Mouse (Mus musculus) kidney, adult 9 months (tissue): ENCODE results near the gene Slc4a4.
"Not testable (repeated sequence)": the region's sequence is repeated elsewhere in the genome, so short reads cannot be mapped to it uniquely, and the experiment has no call there.

Experiments
- DNase-seq: peaks from one replicate; pipeline ENCODE4 v3.0.0; 2022

Slc4a4 gene

GRCm38 (mm10) chr5:89096371-89096770 is 209.8 kb downstream of the Slc4a4 start:
- peak; percentile 73 for DNase-seq

GRCm38 (mm10) chr5:89097291-89097690 is 210.7 kb downstream of the Slc4a4 start:
- DNase-seq: no peak

- DNase-seq: no peak
Measured at GRCm38 (mm10) chr5:89098121-89098520, 211.5 kb downstream of the Slc4a4 start.

- no peak for DNase-seq
Measured at GRCm38 (mm10) chr5:89099886-89100285, 213.3 kb downstream of the Slc4a4 start.

GRCm38 (mm10) chr5:89102560-89102959 is 215.9 kb downstream of the Slc4a4 start:
- DNase-seq: no peak

- no peak for DNase-seq
Measured at GRCm38 (mm10) chr5:89105346-89105745, 218.7 kb downstream of the Slc4a4 start.

- DNase-seq: no peak
Measured at GRCm38 (mm10) chr5:89106217-89106616, 219.6 kb downstream of the Slc4a4 start.

GRCm38 (mm10) chr5:89108809-89109208 is 222.2 kb downstream of the Slc4a4 start:
- DNase-seq: no peak

- no peak for DNase-seq
Measured at GRCm38 (mm10) chr5:89109832-89110231, 223.2 kb downstream of the Slc4a4 start.

- DNase-seq: not testable (repeated sequence)
Measured at GRCm38 (mm10) chr5:89111987-89112386, 225.4 kb downstream of the Slc4a4 start.

GRCm38 (mm10) chr5:89120881-89121280 is 234.3 kb downstream of the Slc4a4 start:
- no peak for DNase-seq

- DNase-seq: peak; percentile 72
Measured at GRCm38 (mm10) chr5:89123270-89123903, 236.8 kb downstream of the Slc4a4 start.

GRCm38 (mm10) chr5:89128210-89128609 is 241.6 kb downstream of the Slc4a4 start:
- no peak for DNase-seq

GRCm38 (mm10) chr5:89135776-89136175 is 249.2 kb downstream of the Slc4a4 start:
- DNase-seq: no peak

- DNase-seq: no peak
Measured at GRCm38 (mm10) chr5:89140070-89140469, 253.5 kb downstream of the Slc4a4 start.

- no peak for DNase-seq
Measured at GRCm38 (mm10) chr5:89141761-89142160, 255.1 kb downstream of the Slc4a4 start.

- no peak for DNase-seq
Measured at GRCm38 (mm10) chr5:89146276-89146675, 259.7 kb downstream of the Slc4a4 start.

GRCm38 (mm10) chr5:89147282-89147790 is 260.7 kb downstream of the Slc4a4 start:
- no peak for DNase-seq

GRCm38 (mm10) chr5:89149436-89150040 is 262.9 kb downstream of the Slc4a4 start:
- DNase-seq: no peak

- DNase-seq: no peak
Measured at GRCm38 (mm10) chr5:89151076-89151475, 264.5 kb downstream of the Slc4a4 start.

- no peak for DNase-seq
Measured at GRCm38 (mm10) chr5:89171025-89171718, 284.6 kb downstream of the Slc4a4 start.

GRCm38 (mm10) chr5:89190063-89190462 is 303.4 kb downstream of the Slc4a4 start:
- no peak for DNase-seq

- no peak for DNase-seq
Measured at GRCm38 (mm10) chr5:89194654-89195053, 308.0 kb downstream of the Slc4a4 start.

- no peak for DNase-seq
Measured at GRCm38 (mm10) chr5:89198501-89198900, 311.9 kb downstream of the Slc4a4 start.
